Mouse (Mus musculus) stomach, embryonic 14.5 days (tissue): ENCODE measurements around the gene Zwint. TPM values are rescaled to one million over a fixed set of nuclear protein-coding genes. Genes with fewer than 3 reads are reported as not detected.

Experiments
- ATAC-seq: fragments of 200-750 bp; cut with Nextera tagmentation; 2 replicates; pipeline ENCODE4 v1.8.0; 2017; ENCODE audit warnings: low read depth, moderate TSS enrichment; ENCODE audit not compliant: insufficient number of reproducible peaks, insufficient read depth, low FRiP score
- H3K27ac ChIP-seq: fragments of 300-500 bp; sonication (generic); 2 replicates; pipeline ENCODE4 v1.5.1; 2014; ENCODE audit warnings: mild to moderate bottlenecking, low read length, moderate library complexity, mixed read lengths
- H3K27me3 ChIP-seq: fragments of 300-500 bp; sonication (generic); 2 replicates; pipeline ENCODE4 v1.6.1; 2014; ENCODE audit warnings: low read length, control low read depth, mixed read lengths; ENCODE audit not compliant: control insufficient read depth, insufficient read depth
- H3K36me3 ChIP-seq: fragments of 300-500 bp; sonication (generic); 2 replicates; pipeline ENCODE4 v1.6.1; 2014; ENCODE audit warnings: mild to moderate bottlenecking, control low read depth, low read length, moderate library complexity, mixed read lengths; ENCODE audit not compliant: control insufficient read depth, insufficient read depth
- H3K4me1 ChIP-seq: fragments of 300-500 bp; sonication (generic); 2 replicates; pipeline ENCODE4 v1.6.1; 2014; ENCODE audit warnings: low read length, control low read depth, mixed read lengths; ENCODE audit not compliant: control insufficient read depth, insufficient read depth
- H3K4me2 ChIP-seq: fragments of 300-500 bp; sonication (generic); replicated peaks from 2 replicates; pipeline ENCODE4 v1.6.1; 2014; ENCODE audit warnings: low read depth, low read length, control low read depth
- H3K4me3 ChIP-seq: fragments of 300-500 bp; sonication (generic); 2 replicates; pipeline ENCODE4 v1.5.1; 2014; ENCODE audit warnings: low read depth, low read length, control low read depth
- H3K9ac ChIP-seq: fragments of 300-500 bp; sonication (generic); replicated peaks from 2 replicates; pipeline ENCODE4 v1.6.1; 2014; ENCODE audit warnings: low read depth, mild to moderate bottlenecking, control low read depth, low read length, moderate library complexity, mixed read lengths
- H3K9me3 ChIP-seq: fragments of 300-500 bp; sonication (generic); 2 replicates; pipeline ENCODE4 v1.6.1; 2016; ENCODE audit warnings: low read depth, low read length, control low read depth; ENCODE audit not compliant: control insufficient read depth
- WGBS: fragments of 180-500 bp; shearing (Covaris S2); extraction: QIAGEN DNeasy Blood & Tissue Kit; methylation state at CpG from one replicate; pipeline ENCODE4 v1.1.7; 2014; 5-methylcytosine and 5-hydroxymethylcytosine counted together
- polyA plus RNA-seq: library from polyadenylated mRNA; unstranded; fragments of >200 nt; fragmentation: Nextera tagmentation; extraction: Ambion mirVana; gene quantifications from 2 replicates; pipeline ENCODE4 v1.2.1, GENCODE M21; 2014

Zwint gene
- polyA plus RNA-seq, 1 experiment from 2014 or later, result 254 TPM

- Histone ChIP-seq H3K9me3 (no peaks in the 10 kb centered on the region), H3K4me2 (no peak overlapping the region), H3K4me1 (no peaks in the 10 kb centered on the region), H3K27me3 (no peaks in the 10 kb centered on the region), H3K4me3 (no peak overlapping the region), H3K27ac (no peak overlapping the region), H3K9ac (no peak overlapping the region), H3K36me3 (no peaks in the 10 kb centered on the region)
- ATAC-seq, result no peak
- 57% methylated on average over 2 of the region's 2 CpGs for WGBS
These were observed 59.1 kb downstream of the Zwint start for GRCm38 (mm10) chr10:72713754-72714153.
